Mouse (Mus musculus): ENCODE data around the gene Med31. TPM values are rescaled to one million over a fixed set of nuclear protein-coding genes. Genes with fewer than 3 reads are reported as not detected.

Gene Med31
- total and polyA plus RNA-seq, 3 experiments: 21.7 to 33.4 (median 25.5) TPM

- Histone ChIP-seq H3K4me2 (ENCODE audit: insufficient read depth, low read depth, poor library complexity, severe bottlenecking) (no peak overlapping the region), H3K4me3 (replicated peaks in 1 of 3; ENCODE audit: low read depth in 2 of 3, low read length in 2 of 3, poor library complexity in 1 of 3) (no peak overlapping the region), H3K27me3 (replicated peaks) (peaks cover 41% of the 10 kb centered on the region), H3K36me3 (replicated peaks in 1 of 2; ENCODE audit: control insufficient read depth in 1 of 2, insufficient read depth in 1 of 2, low read length in 1 of 2) (no peaks in the 10 kb centered on the region), H3K79me2 (replicated peaks; ENCODE audit: control insufficient read depth, extremely low read depth, insufficient read depth, poor library complexity, severe bottlenecking) (no peaks in the 10 kb centered on the region), H3K9ac (ENCODE audit: insufficient read depth, low read depth) (no peak overlapping the region), H3K27ac (ENCODE audit: insufficient read depth, low read depth) (no peak overlapping the region), H3K4me1 (ENCODE audit: control insufficient read depth in 1 of 2, insufficient read depth in 2 of 2) (peaks cover 0 to 5% of the 10 kb centered on the region in 2 experiments; a peak in 1 of 4 replicates), H3K9me3 (replicated peaks; ENCODE audit: low read length) (no peaks in the 10 kb centered on the region)
- in situ Hi-C loops (cut with MboI; ENCODE audit: low pct_ligation_motif_present, low pct_unique_long_range_greater_than_20kb, low sequenced_read_pairs): loop anchor here (10.0 kb wide), 1 partner anchor 88 kb away; the partner anchor contains the start of gene Fbxo39
- TF ChIP-seq POLR2A (IDR thresholded peaks at IDR 0.05; ENCODE audit: low read depth, low read length): no peak
- TF ChIP-seq HCFC1 (IDR thresholded peaks at IDR 0.05; ENCODE audit: low read depth, low read length): no peak
- no peak for TF ChIP-seq PAX5 (IDR thresholded peaks at IDR 0.05; ENCODE audit: low read length)
- no peak for TF ChIP-seq ELF1 (IDR thresholded peaks at IDR 0.05; ENCODE audit: low read depth, low read length)
- TF ChIP-seq RCOR1 (conservative IDR thresholded peaks at IDR 0.05; ENCODE audit: low read depth, low read length): no peak
- no peak for TF ChIP-seq ZC3H11A (IDR thresholded peaks at IDR 0.05; ENCODE audit: low read depth, low read length)
- TF ChIP-seq POLR2AphosphoS2 (IDR thresholded peaks at IDR 0.05; ENCODE audit: low read depth, low read length): no peak
- TF ChIP-seq JUN (IDR thresholded peaks at IDR 0.05; ENCODE audit: insufficient read depth, low read depth, low read length): no peak
- TF ChIP-seq MAFK (IDR thresholded peaks at IDR 0.05; ENCODE audit: insufficient replicate concordance, low read length): no peak
- no peak for TF ChIP-seq MAZ (IDR thresholded peaks at IDR 0.05; ENCODE audit: low read depth, low read length)
- TF ChIP-seq CHD2 (IDR thresholded peaks at IDR 0.05; ENCODE audit: low read length): no peak
- TF ChIP-seq EP300 (IDR thresholded peaks at IDR 0.05; ENCODE audit: low read length): no peak
- TF ChIP-seq IRF4 (IDR thresholded peaks at IDR 0.05; ENCODE audit: low read depth, low read length): no peak
- no peak for TF ChIP-seq E2F4 (IDR thresholded peaks at IDR 0.05; ENCODE audit: insufficient replicate concordance, low read depth, low read length)
- TF ChIP-seq CTCF (conservative IDR thresholded peaks at IDR 0.05 in 1 of 2, IDR thresholded peaks at IDR 0.05 in 1 of 2; ENCODE audit: low read depth in 2 of 2, low read length in 2 of 2): no peak
- TF ChIP-seq SIN3A (IDR thresholded peaks at IDR 0.05; ENCODE audit: low read length): no peak
- DNase-seq (ENCODE audit: extremely low read depth): no peak
- dilution Hi-C loops (cut with MboI; ENCODE audit: extremely low pct_ligation_motif_present, extremely low pct_unique_long_range_greater_than_20kb, low sequenced_read_pairs): no loop called here
These were observed 11.5 kb upstream of the Med31 start for GRCm38 (mm10) chr11:72226901-72227300.

DNA sequence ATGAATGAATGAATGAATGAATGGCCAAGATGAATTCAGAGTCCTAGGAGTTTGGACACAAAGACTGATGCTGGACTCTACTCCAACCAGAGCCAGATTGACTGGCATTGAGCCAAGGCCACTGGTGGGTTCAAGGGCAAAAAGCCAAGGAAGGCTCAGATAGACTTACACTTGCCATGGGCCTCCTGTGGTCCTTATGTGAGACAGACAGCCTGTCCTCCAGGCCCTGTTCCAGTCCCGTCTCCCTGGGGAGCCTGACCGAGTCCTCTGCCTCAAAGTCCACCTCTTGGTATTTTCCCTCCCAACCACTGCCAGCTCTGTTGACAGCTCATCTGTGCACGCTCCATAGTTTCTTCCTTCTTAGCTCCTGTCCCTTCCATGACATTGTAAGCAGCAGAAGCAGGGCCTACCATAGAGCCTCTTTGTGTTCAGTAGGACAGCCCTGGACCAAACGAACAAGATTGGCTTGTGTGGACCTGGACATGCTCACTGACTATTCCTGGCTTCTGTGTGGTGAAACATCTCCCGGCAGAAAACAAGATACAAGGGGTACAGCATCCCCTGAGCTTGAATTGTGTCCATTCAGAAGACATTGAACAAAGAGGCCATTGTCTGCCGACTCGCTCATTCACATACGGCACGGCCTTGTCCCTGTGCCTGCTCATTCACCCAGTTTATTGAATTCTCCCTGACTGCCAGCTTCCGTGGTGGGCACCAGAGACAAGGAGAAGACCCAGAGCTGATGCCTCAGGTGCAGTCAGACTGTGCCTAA, 10.8 kb upstream of the Med31 start:
- H3K4me3 ChIP-seq (replicated peaks in 1 of 3; ENCODE audit: low read depth in 2 of 3, low read length in 2 of 3, poor library complexity in 1 of 3): no peak overlapping the region
- no peaks in the 10 kb centered on the region for H3K79me2 ChIP-seq (replicated peaks; ENCODE audit: control insufficient read depth, extremely low read depth, insufficient read depth, poor library complexity, severe bottlenecking)
- no peaks in the 10 kb centered on the region for H3K9me3 ChIP-seq (replicated peaks; ENCODE audit: low read length)
- H3K4me1 ChIP-seq (ENCODE audit: control insufficient read depth in 1 of 2, insufficient read depth in 2 of 2): peaks cover 0 to 8% of the 10 kb centered on the region in 2 experiments; a peak in 1 of 4 replicates
- peaks cover 34% of the 10 kb centered on the region for H3K27me3 ChIP-seq (replicated peaks)
- dilution Hi-C loops (cut with MboI; ENCODE audit: extremely low pct_ligation_motif_present, extremely low pct_unique_long_range_greater_than_20kb, low sequenced_read_pairs) (no loop called here), in situ Hi-C loops (cut with MboI; ENCODE audit: low pct_ligation_motif_present, low pct_unique_long_range_greater_than_20kb, low sequenced_read_pairs) (loop anchor here (10.0 kb wide), 1 partner anchor 89 kb away; the partner anchor contains the start of gene Fbxo39)
- no peak for DNase-seq (ENCODE audit: extremely low read depth)
- TF ChIP-seq SIN3A (IDR thresholded peaks at IDR 0.05; ENCODE audit: low read length): no peak
- TF ChIP-seq NELFE (IDR thresholded peaks at IDR 0.05; ENCODE audit: low read depth, low read length): no peak
- TF ChIP-seq IRF4 (IDR thresholded peaks at IDR 0.05; ENCODE audit: low read depth, low read length): no peak
- no peak for TF ChIP-seq POLR2A (IDR thresholded peaks at IDR 0.05; ENCODE audit: low read depth, low read length)
- TF ChIP-seq HCFC1 (IDR thresholded peaks at IDR 0.05; ENCODE audit: low read depth, low read length): no peak
- TF ChIP-seq EP300 (IDR thresholded peaks at IDR 0.05; ENCODE audit: low read length): no peak
- H3K4me2 ChIP-seq (ENCODE audit: insufficient read depth, low read depth, poor library complexity, severe bottlenecking): no peak overlapping the region
- no peak overlapping the region for H3K27ac ChIP-seq (ENCODE audit: insufficient read depth, low read depth)
- no peaks in the 10 kb centered on the region for H3K36me3 ChIP-seq (replicated peaks in 1 of 2; ENCODE audit: control insufficient read depth in 1 of 2, insufficient read depth in 1 of 2, low read length in 1 of 2)
- no peak overlapping the region for H3K9ac ChIP-seq (ENCODE audit: insufficient read depth, low read depth)
